Mouse (Mus musculus) subcutaneous adipose tissue, adult 2 months (tissue): Measurements from ENCODE around the gene Hist2h2ab. TPM values are rescaled to one million over a fixed set of nuclear protein-coding genes. Genes with fewer than 3 reads are reported as not detected.

Experiments
- polyA plus RNA-seq: library from polyadenylated mRNA; depleted of rRNA; stranded (reverse); fragments of >200 nt; gene quantifications from 2 replicates; pipeline ENCODE4 v1.2.3, GENCODE M21; 2012; ENCODE audit warnings: low replicate concordance; rRNA removed

Gene Hist2h2ab
- polyA plus RNA-seq = 3.5 TPM in 1 of 2 replicates, not detected in the other

DNA sequence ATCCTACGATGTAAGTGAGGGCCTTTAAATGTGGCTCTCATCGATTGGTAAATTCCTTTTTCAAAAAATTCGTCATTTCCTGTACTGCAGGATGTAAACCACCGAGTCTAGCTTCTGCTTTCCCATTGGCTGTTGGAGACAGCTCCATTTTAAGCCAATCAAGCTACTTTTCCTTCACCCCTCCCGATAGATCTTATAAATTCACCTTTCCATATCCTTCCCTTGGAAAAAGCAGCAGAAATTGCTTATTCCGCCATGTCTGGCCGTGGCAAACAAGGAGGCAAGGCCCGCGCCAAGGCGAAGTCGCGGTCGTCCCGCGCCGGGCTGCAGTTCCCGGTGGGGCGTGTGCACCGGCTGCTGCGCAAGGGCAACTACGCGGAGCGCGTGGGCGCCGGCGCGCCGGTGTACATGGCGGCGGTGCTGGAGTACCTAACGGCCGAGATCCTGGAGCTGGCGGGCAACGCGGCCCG is at the start of gene Hist2h2ab, which contains the start of gene Bola1:
Hist2h2ab (plus strand) TSS at position 205 of the 470 bp plus-strand sequence.
Bola1 (minus strand) TSS at position 49 of the 470 bp plus-strand sequence.

DNA sequence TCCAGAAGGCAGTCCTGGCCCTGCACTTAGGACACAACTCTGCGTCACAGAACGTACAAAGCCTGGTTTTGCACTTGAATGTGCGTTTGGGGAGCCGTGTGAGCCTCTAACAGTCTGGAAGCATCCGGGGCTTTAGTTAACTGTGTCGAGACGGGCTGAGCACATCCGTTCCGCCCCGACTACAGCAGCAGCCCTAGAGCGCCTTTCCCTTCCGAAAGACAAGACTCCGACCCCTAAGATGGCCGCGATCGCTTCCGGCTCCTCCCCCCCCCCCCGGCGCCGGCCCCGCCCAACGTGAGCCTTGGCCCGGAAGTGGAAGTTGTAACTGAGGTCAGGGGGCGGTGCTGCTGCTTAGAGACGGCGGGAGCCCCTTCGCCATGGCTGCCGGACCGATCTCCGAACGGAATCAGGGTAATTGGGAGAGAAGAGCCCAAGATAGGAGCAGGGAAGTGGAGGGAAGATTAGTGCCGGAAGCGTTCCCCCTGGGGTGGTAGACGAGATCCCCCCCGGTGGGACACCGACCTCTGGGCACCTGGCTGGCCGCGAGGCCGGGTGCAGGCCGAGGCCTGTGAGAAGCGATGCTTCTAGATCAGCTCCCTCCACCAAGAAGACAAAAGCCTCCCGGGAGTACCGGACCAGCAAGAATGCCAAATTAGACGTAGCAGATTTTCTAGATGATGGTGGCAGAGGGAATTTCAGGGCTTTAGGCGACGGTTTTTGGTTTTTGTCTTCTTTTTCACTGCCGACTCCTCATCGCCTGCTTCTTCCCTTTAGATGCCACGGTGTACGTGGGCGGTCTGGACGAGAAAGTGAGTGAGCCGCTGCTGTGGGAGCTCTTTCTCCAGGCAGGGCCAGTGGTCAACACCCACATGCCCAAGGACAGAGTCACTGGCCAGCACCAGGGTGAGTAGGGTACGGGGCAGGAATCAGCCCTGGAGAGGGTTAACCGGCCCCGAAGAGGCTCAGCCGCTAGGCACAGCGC is 47.2 kb upstream of the Hist2h2ab start, which contains the start of gene Sf3b4:
Sf3b4 (plus strand) TSS at position 136 of the 982 bp plus-strand sequence.

DNA sequence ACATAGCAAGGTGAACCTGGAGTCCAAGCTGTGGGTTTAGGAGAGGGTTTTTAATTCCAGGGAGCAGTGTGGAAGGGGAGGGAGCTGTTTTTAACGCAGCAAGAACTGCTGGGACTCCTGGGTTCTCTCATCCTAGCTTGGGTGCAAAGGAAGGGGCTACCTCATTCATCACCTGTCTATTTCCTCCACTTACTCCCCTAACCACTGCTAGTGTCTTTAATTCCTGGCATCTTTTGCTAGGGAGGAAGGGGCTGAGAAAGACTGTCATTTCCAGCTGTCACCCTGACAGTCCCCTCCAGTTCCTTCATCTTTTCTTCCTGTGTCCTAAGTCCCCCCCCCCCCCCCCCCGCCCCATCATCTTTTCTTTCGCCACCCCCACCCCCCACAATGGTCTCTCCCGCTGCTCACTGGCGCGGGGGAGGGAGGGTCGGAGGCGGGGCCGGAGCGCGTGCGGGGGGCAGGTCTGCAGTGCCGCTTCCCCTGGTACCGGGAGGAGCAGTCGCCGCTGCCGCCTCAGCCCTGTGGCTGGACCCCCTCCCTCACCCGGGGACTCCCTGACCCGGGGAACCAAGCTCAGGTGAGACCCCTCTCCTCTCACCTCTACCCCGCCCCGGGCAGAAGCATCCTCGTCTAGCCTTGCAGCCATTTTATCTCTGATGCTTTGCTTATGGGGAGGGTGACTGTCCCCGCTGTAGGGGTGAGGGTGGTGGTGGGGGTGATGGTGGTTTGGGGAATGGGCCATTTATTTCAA is 38.8 kb upstream of the Hist2h2ab start, which contains the start of gene Sv2a:
Sv2a (plus strand) TSS at position 425 of the 751 bp plus-strand sequence.

DNA sequence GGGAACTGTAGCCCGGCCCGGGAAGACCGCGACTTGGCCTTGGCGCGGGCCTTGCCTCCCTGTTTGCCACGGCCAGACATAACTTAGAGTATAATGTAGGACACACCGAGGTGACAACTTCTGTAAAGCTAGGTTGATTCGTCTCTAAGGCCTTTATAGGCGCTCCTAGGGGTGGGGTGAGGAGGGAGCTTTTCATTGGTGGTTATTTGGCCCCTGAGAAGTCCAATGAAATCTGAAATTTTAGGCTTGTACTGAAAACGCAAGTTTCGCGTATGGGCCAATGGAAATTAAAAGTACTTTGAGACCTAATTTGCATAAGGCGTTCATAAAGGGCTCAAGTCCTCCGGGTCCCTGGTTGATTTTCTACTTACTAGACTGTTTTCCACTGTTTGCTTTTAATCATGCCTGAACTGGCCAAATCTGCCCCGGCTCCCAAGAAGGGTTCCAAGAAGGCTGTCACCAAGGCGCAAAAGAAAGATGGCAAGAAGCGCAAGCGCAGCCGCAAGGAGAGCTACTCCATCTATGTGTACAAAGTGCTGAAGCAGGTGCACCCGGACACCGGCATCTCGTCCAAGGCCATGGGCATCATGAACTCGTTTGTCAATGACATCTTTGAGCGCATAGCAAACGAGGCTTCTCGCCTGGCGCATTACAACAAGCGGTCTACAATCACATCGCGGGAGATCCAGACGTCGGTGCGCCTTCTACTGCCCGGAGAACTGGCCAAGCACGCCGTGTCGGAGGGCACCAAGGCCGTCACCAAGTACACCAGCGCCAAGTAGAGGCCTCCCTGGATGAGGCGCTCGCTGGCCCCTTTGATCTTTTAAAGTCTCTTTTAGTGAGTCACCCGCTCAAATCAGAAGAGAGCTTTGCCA is 1.3 kb downstream of the Hist2h2ab start, which contains the start of the genes Hist2h2ac and Hist2h2be:
Hist2h2ac (minus strand) TSS at position 116 of the 875 bp plus-strand sequence.
Hist2h2be (plus strand) TSS at position 355 of the 875 bp plus-strand sequence.

DNA sequence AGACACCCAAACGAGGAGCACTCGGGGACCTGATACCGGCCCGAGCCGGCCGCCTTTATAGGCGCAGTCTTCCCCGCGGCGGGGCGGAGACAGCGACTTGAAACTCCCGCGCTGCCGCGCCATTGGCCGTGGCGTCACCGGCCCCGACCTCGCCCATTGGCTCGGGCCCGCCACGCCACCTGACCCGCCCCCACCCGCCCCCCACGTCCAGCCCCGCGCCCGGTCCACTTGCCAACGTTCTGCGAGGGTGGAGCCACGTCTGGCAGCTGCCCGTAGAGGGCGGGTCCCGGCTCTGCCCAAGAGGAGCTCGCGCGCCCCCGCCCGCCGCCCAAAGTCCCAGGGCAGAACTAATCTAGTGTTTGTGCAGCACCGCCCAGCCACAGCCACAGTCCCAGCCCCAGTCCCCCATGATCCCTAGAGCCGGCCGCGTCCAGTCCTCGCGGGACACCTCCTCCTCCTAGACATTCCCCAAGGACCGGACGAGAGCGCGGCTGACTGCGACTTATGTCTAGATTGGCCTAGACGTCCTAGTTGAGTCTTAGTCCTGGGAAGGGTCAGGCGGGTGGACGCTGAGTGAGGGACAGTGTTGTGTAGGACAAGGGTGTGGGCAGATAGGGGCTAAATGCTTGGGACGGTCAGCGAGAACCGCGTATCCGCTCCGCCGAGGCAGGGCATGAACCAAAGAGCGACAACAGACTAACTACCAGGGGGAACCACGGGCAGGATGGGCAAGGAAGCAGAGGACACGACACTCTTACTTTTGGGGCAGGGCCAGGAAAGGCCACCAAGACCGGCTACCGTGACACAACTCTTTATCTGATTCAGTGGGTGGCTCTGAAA is 19.5 kb downstream of the Hist2h2ab start, which contains the start of gene Hist2h3c2:
Hist2h3c2 (minus strand) TSS at position 174 of the 840 bp plus-strand sequence.

DNA sequence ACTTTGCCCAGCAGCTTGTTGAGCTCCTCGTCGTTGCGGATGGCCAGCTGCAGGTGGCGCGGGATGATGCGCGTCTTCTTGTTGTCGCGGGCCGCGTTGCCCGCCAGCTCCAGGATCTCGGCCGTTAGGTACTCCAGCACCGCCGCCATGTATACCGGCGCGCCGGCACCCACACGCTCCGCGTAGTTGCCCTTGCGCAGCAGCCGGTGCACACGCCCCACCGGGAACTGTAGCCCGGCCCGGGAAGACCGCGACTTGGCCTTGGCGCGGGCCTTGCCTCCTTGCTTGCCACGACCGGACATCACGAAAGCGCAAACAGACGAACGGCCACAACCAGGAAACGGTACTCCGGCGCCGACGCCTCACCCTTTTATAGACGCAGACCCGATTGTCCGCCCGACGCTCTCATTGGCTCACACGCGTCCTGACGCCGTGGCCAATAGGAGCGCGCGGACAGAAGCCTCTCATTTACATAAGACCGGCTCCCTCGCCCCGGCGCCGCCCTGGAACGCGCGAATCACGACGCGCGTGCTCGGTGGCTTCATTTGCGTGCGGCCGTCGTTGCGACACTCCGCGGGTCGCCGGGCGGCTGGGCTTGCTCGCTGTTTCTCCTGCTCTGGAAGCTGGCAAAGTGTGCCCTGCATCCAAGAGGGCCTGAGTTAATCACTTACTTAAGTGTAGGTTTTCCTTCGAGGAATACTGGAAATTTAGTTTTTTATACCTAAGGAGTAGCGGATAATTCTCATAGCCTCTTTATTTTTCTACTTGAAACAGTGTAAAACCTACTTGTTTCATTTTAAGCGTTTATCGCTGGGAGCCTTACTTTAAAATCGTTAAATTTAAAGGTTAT is 20.5 kb downstream of the Hist2h2ab start, which contains the start of gene Hist2h2aa2:
Hist2h2aa2 (minus strand) TSS at position 328 of the 850 bp plus-strand sequence.

DNA sequence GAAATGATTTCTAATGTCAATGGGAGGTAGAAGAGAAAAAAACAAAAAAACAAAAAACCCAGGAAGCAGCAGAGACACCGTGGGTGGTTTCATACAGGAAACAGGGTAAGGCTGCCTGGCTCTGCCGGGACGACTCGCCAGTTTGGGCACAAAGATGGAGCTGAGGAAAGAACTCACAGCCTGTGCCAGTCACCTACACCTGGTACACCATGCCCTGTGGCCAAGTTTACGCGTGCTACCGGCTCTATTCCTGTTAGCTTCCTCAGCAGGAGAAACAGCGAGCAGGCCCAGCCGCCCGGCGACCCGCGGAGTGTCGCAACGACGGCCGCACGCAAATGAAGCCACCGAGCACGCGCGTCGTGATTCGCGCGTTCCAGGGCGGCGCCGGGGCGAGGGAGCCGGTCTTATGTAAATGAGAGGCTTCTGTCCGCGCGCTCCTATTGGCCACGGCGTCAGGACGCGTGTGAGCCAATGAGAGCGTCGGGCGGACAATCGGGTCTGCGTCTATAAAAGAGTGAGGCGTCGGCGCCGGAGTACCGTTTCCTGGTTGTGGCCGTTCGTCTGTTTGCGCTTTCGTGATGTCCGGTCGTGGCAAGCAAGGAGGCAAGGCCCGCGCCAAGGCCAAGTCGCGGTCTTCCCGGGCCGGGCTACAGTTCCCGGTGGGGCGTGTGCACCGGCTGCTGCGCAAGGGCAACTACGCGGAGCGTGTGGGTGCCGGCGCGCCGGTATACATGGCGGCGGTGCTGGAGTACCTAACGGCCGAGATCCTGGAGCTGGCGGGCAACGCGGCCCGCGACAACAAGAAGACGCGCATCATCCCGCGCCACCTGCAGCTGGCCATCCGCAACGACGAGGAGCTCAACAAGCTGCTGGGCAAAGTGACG is 25.6 kb downstream of the Hist2h2ab start, which contains the start of gene Hist2h2aa1:
Hist2h2aa1 (plus strand) TSS at position 495 of the 884 bp plus-strand sequence.

DNA sequence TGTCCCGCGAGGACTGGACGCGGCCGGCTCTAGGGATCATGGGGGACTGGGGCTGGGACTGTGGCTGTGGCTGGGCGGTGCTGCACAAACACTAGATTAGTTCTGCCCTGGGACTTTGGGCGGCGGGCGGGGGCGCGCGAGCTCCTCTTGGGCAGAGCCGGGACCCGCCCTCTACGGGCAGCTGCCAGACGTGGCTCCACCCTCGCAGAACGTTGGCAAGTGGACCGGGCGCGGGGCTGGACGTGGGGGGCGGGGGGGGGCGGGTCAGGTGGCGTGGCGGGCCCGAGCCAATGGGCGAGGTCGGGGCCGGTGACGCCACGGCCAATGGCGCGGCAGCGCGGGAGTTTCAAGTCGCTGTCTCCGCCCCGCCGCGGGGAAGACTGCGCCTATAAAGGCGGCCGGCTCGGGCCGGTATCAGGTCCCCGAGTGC is 26.8 kb downstream of the Hist2h2ab start, which contains the start of gene Hist2h3c1:
Hist2h3c1 (plus strand) TSS at position 259 of the 430 bp plus-strand sequence.

DNA sequence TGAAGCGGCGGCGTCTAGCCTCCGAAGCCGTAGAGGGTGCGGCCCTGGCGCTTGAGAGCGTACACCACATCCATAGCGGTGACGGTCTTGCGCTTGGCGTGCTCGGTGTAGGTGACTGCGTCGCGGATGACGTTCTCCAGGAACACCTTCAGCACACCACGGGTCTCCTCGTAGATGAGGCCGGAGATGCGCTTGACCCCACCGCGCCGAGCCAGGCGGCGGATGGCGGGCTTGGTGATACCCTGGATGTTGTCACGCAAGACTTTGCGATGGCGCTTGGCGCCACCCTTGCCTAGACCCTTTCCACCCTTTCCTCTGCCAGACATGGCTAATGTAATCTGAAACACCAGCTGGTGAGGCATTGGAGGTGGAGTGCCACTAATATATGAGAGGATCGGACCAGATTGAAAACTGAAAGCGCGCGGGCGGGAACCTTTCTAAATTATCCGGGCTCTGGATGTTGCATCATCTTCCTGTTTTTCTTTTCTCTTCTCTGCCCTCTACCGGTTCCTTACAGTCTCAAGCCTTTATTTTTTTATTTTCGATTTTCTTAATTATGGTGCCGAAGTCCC is 43.4 kb downstream of the Hist2h2ab start, which contains the start of gene Hist2h4:
Hist2h4 (minus strand) TSS at position 333 of the 572 bp plus-strand sequence.

DNA sequence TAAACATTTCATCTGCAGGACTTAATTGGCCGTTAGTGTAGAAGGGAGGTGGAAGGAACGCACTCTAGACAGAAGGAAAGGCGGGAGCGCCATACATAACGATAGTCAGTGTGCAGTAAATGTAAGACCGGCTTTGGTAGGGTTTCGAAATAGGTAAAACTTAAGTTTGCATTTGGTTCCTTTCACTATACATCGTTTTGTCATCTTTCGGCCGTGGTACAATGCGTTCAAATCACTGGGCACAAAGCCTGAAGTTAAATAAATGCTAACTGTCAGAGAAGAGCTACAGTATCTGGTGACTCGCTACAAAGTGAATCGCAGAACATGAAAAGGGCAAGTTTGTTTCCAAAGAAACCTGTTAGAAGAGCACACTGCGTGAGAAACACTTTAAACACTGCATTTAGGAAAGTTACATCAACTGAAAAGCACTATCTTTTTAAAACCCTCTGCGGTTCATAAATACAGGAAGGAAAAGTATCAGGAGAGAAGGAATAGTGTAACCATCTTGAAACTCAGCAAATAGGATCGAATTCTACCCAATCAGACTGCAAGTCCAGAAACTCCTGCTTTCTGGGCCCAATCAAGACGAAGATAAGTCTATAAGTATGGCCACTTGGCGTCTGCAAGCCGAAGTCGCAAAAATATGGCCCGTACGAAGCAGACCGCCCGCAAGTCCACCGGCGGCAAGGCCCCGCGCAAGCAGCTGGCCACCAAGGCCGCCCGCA is 48.5 kb downstream of the Hist2h2ab start, which contains the start of gene Hist2h3b:
Hist2h3b (plus strand) TSS at position 604 of the 725 bp plus-strand sequence.

Other genes with a start within 250 kb of the Hist2h2ab start
- 62.6 and 132 TPM in 2 replicates for gene Plekho1, start 223.9 kb upstream of the Hist2h2ab start, polyA plus RNA-seq
- gene Vps45, start 161.4 kb upstream of the Hist2h2ab start, polyA plus RNA-seq = 6.9 and 8.3 TPM in 2 replicates
- 9.3 and 15.2 TPM in 2 replicates for gene Otud7b, start 115.3 kb upstream of the Hist2h2ab start, polyA plus RNA-seq
- gene Mtmr11, start 57.9 kb upstream of the Hist2h2ab start, polyA plus RNA-seq = 21.6 and 30.8 TPM in 2 replicates
- gene Sf3b4, start 47.5 kb upstream of the Hist2h2ab start, polyA plus RNA-seq = 42.2 and 80.9 TPM in 2 replicates
- 1.5 and 9.7 TPM in 2 replicates for gene Sv2a, start 38.7 kb upstream of the Hist2h2ab start, polyA plus RNA-seq
- gene Bola1, start 156 bp upstream of the Hist2h2ab start, polyA plus RNA-seq = 55.8 and 58.3 TPM in 2 replicates
- 1.6 and 9.3 TPM in 2 replicates for gene Hist2h2ac, start 1.0 kb downstream of the Hist2h2ab start, polyA plus RNA-seq
- 4.4 and 6.0 TPM in 2 replicates for gene Hist2h2be, start 1.3 kb downstream of the Hist2h2ab start, polyA plus RNA-seq
- gene Hist2h3c2, start 19.3 kb downstream of the Hist2h2ab start, polyA plus RNA-seq = 33.9 and 43.2 TPM in 2 replicates
- 97.9 and 418 TPM in 2 replicates for gene Hist2h2aa2, start 20.4 kb downstream of the Hist2h2ab start, polyA plus RNA-seq
- gene Hist2h2aa1, start 25.6 kb downstream of the Hist2h2ab start, polyA plus RNA-seq = 300 and 841 TPM in 2 replicates
- gene Hist2h3c1, start 26.8 kb downstream of the Hist2h2ab start, polyA plus RNA-seq = not detected in 2 replicates
- gene Hist2h4, start 43.4 kb downstream of the Hist2h2ab start, polyA plus RNA-seq = 1.4 and 5.8 TPM in 2 replicates
- 7.6 and 40.3 TPM in 2 replicates for gene Hist2h3b, start 48.8 kb downstream of the Hist2h2ab start, polyA plus RNA-seq
- gene Hist2h2bb, start 49.9 kb downstream of the Hist2h2ab start, polyA plus RNA-seq = 0.57 and 1.7 TPM in 2 replicates
- 3.7 and 10.2 TPM in 2 replicates for gene Fcgr1, start 74.1 kb downstream of the Hist2h2ab start, polyA plus RNA-seq
- gene BC107364, start 232.4 kb downstream of the Hist2h2ab start, polyA plus RNA-seq = not detected in 2 replicates